Mouse (Mus musculus) layer of hippocampus, postnatal 25 days (tissue): ENCODE data around the gene Rasgef1c. TPM values are rescaled to one million over a fixed set of nuclear protein-coding genes. Genes with fewer than 3 reads are reported as not detected.

Experiments
- DNase-seq, 2 experiments: peaks; one replicate each; pipeline ENCODE4 v3.0.0; 2022; ENCODE audit warnings: mixed read lengths in 2 of 2, low spot score in 1 of 2; ENCODE audit errors: extremely low spot score in 1 of 2
- total RNA-seq, 2 experiments: library from RNA; stranded (reverse); gene quantifications; 2 replicates each; pipeline ENCODE4 v1.2.3; 2021

The Rasgef1c gene
- total RNA-seq, 2 experiments from 2014 or later: 1.9 to 2.3 TPM

DNA sequence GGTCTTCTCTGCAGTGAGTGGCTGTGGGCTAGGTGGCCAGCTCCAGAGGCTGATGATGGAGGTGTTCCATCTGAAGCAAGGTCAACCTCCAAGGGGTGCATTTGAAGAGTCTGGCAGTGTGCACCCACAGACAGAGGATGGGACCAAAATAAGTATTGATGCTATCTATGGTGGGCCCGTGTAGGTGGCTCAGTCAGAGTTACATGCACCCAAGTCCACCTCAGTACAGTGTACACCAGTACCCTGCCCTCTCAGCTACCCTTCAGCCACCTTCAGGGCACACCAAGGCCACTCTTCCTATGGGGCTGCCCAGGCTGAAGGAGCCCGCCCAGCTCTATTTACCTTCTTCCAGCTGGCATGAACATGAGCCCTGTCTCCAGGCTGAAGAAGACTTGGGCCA lies 68.1 kb downstream of the Rasgef1c start:
- DNase-seq: no peak

DNA sequence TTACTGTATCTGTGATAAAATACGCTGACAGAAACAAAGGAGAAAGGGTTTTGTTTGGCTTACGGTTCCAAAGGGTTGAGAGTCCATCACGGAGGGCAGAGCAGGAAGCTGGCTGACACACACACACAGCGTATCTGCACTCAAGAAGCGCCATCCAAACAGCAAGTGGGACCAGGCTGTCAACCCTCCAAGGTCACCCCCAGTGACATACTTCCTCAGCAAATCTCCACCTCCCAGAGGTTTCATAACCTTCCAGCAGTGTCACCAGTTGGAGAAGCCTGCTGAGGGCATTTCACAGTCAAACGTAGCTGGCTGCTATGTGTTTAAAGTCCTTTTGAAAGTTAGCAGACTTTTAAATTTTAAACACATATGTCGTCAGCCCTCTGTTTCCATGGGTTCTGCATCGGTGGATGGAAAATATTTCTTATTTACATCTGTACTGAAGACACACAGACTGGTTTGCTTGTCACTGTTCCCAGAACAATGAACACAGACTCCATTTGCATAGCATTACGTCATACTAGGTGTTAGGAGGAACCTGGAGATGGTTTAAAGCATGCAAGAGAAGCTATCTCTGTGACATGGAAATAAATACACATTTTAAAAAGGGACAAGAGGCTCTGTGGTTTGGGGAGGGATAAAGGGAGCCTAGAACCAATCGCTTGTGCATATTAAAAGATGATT lies 72.2 kb downstream of the Rasgef1c start:
- no peak for DNase-seq

DNA sequence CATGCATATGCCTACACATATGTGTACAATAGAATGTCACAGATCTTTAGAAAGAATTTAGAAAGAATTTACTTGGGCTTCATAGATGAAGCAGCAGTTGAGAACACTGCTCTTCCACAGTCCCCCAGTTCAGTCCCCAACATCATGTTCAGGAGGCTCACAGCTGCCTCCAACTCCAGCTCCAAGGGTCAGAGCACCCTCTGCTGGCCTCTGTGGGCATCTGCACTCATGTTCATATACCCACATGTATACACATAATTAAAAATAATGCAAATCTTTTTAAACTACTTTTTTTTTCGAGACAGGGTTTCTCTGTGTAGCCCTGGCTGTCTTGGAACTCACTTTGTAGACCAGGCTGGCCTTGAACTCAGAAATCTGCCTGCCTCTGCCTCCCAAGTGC lies 73.0 kb downstream of the Rasgef1c start:
- no peak for DNase-seq

DNA sequence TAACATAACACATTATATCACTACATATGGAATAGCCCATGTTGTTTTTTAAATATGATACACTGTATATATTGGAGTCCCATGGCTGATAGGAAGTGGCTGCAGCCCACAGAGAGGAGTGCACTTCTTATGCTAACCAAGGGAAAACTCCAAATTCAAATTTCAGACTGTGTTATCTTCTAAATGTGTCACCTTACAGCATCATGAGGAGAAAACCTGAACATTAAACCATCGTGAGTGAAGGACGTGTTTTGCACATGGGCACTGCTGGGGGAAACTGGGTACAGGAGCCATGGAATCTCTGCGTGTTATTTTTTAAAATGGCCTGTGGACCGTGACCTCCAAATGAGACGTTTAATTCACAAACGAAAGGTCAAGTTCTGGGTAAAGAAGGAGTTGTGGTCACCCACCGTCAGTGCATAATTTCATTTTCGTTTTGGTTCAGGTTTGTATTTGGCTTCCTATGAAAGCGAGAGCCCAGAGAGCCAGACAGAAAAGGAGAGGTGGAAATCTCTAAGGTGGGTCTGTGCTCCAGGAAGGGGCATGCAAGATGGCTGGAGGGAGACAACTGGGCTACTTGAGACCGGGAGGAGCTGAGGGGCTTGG lies 76.4 kb downstream of the Rasgef1c start:
- no peak for DNase-seq

DNA sequence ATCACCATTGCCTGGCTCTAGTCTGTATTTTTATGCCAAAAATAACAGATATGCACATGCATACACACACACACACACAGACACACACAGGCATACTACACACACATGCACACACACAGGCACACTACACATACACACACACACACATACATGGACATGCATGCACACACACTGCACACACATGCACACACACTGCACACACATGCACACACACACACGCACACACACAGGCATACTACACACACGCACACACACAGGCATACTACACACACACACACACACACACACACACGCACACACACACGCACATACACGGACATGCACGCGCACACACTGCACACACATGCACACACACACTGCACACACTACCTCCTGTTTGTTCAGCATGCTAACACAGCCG lies 77.3 kb downstream of the Rasgef1c start:
- no peak for DNase-seq

DNA sequence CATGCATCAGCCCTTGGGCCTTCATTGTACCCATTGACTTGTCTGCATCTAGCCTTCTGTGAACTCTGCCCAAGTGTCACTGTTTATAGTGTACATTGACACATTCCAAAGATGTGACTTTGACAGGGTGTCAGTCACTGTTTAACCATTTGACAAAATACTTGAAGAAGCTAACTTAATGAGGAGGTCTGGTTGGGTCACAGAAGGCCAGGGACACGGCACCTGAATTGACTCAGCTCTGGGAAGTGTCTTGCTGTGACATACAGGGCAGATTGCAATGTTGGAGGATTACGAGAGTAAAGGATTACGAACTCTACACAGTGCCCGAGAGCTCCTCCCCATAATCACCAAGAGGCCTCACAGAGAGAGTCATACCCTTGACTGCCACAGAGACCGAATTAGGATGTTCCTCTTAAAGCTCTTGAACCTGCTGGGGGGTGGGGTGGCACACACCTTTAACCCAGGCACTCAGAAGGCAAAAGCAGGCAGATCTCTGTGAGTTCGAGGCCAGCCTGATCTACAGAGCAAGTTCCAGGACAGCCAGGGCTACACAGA lies 79.1 kb downstream of the Rasgef1c start:
- no peak for DNase-seq

DNA sequence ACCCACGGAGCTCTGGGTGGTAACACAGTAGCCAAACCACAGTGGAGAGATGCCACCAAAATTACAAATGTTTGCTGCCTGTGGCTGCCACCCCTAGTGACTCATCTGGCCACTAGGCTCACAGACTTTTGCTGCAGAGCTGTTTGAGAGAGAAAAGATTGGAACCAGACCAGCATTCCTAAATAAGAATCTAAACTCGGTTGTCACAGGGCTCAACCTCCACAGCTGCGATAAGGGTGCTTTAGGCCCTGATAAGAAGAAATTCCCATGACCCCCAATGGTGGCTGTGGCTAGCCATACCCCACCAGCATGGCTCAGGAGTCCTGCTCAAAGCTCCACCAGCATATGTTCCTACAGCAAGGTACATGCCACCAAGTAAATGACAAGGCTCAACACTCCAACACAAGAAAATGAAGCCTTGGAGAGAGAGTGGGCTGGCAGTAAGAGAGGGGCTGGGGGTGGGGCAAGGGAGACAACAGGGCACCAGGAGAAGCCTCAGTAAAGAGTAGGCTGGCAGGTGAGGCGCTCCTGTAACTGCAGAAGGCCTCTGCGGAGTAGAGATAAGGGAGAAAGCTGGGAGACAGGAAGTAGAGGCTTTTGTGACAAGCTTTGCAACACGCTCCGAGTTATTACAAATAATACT lies 79.8 kb downstream of the Rasgef1c start:
- DNase-seq: no peak

DNA sequence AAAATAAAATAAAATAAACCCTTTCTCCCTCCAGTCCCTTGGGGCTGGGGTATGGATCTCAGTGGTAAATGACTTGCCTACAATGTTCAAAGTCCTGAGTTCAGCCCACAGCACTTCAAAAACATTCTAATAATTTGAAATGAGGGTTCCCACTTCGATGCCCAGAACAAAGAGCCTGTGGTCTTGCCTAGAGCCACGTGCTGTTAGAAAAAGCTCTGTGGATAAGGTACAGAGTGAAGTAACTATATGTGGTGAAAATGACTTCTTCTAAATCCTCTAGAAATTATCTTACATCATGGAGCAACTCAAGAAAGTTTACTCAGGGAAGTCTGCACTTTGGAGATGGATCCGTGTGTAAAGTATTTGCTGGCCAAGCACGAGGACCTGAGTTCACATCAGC lies 80.5 kb downstream of the Rasgef1c start:
- DNase-seq: no peak

DNA sequence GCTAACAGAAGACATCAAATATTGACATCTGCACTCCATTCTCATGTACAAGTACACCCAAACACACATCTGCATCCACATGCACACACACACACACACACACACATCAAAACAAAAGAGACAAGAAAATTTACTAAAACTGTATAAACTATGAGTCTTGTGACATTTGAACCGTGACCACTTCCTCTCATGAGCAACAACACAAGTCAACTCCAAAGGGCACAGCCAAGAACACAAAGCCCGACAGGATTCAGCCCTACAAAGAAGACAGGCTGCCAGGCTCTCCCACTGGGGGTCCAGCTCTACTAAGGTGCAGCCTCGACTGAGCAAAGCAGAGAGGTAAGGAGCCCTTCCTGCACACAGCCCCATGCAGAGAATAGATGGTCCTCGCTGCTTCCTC lies 81.2 kb downstream of the Rasgef1c start:
- DNase-seq: no peak

DNA sequence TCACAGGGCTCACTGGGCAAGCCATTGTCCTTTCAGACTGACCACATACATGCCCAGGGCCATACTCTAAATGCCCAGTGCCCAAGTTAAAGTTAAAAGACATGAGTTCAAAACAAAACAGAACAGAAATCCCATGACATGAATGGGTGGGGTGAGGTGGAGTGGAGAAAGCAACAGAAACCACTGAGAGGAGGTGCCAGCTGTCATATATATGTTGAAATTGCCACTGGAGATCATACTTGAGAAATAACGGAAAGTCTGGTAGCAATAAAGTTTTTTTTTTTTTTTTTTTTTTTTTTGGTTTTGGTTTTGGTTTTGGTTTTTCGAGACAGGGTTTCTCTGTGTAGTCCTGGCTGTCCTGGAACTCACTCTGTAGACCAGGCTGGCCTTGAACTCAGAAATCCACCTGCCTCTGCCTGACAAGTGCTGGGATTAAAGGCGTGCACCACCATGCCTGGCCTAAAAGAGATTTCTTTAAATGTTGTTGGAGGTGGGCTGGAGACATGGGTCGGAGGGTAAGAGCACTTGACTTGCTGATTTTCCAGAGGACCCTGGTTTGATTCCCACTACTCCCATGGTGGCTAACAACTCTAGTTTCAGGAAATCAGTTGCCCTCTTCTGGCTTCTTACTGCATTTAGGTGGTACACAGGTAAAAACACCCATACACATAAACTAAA lies 82.4 kb downstream of the Rasgef1c start:
- no peak for DNase-seq

DNA sequence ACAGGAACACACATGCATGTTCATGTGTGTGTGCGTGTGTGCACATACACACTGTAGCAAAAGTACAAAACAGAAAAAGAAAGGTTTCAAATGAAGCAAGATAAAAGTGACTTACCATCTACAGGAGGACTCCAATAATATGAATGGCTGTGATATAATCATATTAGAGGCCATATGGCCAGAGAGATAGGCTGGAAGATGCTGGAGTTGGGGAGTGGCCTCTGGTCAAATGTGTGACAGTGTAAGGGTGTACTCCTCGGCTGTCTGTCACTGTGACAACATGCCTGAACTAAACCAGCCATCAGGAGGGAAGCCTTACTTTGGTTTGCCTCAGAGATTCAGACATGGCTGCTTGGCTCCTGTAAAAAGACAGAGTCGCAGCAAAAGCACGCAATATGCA lies 83.4 kb downstream of the Rasgef1c start:
- DNase-seq: no peak

DNA sequence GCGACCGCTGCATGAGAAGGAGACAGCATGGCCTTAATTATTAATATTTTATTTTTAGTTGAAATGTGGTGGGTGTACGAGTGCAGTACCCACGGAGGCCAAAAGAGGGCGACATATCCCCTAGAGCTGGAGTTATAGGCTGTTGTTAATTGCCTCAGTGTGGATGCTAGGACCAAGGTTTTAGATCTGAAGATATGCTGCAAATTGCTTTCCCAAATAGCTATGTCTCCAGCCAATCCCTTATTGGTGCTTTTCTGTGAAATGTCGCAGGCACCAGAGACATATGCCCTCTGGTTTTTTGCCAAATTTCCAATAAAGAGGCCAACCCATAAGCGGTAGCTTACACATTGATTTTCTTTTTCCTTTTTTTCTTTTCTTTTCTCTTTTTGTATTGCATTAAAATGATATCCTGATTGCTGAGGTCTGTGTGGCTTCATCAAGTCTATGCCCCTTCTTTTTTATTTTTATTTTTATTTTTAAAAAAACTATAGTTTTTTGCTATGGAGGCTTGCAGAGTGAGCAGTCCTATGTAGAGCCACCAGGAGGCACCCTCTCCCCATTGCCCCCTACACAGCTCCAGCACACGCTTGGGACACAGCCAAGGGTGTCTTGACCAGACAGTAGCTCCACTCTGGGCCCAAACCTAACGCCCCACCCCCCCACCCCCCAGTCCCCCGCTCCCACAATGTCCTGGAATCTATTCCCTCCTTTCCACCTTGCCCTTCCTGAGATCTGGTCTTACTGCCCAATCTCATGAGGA lies 84.8 kb downstream of the Rasgef1c start:
- DNase-seq: peak in 1 of 2 experiments; percentile 63

DNA sequence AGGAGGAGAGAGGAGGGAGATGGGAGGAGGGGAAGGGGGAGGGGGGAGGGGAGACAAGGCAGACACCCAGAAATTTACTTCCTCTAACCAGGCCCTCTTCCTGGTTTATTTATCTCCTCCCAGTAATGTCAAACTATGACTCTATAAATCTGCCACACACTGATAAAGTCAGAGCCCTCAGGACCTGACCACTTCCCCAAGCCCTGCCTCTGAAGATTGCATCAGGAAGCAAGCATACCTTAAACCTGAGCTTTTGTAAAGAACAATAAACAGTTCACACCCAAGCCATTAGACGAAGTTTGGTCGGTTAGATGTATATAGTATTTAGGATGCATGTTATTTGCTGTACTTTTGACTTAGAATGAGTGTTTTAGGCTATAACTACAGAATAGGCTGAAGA lies 92.9 kb downstream of the Rasgef1c start:
- no peak for DNase-seq

DNA sequence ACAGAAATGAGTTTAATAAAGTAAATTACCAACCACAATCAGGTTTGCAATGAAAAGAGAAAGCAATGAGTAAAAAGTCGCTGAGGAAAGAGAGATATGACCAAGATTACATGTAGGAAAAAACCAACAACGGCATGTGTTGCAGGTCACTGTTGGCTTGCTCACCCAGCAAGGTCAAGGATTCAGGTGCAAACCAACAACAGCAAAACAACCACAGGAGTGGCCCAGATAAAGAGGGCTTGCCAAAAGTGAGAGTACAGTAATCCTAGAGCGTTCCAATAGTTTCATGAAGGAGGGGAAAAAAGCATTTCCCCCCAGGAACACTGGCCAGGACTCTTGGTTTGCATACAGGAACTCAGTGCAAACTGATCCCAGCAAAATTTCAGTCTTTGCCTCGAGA lies 94.8 kb downstream of the Rasgef1c start:
- no peak for DNase-seq

DNA sequence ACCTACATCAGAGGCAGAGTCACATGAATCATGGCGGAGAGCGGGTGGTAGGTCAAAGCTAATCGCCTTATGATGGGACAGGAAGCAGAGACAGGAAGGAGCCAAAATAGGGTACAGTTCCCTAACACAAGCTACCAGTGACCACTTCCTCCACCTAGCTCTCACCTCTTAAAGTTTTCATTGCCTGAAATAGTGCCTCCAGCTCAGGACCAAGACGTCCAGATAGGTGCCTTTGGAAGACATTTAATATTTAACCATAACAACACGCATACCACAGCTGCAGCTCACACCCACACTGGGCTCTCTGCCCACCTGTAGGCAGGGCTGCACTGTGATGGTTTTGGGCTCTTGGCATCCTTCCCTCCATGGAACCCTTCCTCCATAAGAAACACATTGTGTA lies 95.7 kb downstream of the Rasgef1c start:
- DNase-seq: no peak

DNA sequence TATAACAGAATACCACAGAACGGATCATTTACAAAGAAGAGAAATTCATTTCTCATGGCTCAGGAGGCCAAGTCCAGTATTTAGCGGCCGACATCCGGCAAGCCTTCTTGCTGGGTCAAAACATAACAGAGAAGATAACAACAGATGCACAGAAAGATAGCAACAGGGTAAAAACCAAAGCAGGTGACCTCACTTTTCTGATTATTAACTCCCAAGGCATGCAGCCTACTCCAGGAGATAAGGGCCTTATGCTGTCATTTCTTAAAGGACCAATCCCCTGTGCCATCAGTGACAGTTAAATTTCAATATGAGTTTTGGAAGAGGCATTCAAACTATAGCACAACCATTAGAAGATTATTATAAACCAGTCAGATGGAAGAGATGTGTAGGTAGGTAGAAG lies 101.2 kb downstream of the Rasgef1c start:
- DNase-seq: no peak

DNA sequence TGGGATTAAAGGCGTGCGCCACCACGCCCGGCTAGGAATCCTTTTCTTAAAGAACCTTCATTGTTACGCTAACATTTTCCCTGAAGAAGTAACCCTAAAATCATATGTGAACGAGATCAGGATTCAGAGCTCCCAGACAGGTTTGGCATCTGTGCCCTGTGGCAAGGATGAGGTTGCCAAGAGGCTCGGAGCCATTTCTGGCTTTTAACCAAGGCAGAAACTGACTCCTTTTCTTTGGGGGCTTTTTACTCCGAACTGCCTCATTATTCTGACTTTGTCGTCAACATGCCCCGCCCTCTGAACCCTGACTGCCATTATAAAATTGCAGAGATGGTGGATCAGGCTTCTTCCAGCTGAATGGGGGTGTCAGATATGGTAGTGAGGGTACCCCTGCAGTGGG lies 106.1 kb downstream of the Rasgef1c start:
- DNase-seq: no peak

DNA sequence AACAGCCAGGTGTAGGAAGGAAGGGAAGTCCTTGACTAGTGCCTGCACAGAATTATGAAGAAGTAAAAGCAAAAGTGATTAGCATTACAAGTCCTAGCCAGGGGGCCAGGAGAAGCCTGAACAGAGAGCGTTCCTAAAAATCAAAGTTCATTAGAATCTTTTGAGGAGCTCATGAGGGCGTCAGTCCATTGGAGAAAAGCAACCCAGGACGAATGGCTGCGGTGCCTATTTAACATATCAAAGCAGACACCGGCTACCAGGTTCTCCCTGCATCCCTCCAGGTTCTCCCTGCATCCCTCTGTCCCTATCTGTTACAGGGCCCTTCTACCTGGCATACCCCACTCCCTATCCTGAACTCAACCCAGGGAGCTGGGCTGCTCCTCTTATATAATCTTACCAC lies 106.6 kb downstream of the Rasgef1c start:
- DNase-seq: no peak

DNA sequence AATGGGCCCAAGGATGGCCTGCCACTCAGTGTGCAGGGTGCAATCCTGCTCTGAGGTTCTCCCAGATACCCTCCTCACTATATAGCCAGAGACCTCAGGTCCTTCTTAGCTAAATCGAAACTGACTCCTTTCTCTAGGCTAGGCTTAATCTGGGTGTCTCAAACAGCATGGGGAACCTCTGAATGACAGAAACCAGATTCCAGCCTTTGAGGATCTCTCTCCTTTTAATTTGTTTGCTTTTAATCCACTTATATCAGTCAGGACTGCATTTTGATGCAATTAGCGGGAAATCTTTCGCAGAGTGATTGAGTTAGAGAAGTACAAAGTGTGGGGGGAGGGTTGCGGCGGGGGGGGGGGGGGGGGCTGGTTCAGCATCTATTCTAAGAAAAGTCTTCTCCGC lies 111.4 kb downstream of the Rasgef1c start:
- no peak for DNase-seq

DNA sequence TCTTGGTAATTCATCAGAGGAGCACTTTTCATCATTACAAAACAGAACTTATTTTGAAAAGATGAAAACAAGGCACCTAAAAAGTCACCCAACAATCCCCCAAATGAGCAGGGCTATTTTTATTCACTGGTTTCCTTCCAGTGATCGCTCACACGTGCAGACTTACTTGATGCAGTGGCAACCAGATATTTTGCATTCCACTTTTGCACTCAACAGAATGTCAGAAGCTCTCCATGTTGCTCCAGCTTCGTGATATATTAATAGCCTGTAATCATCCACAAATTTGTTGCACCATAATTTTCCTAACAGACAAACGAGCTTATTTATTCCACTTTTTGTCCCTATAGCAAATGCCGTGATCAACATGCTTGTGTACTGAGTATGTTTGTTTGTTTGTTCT lies 114.9 kb downstream of the Rasgef1c start:
- DNase-seq: no peak
